Mouse (Mus musculus): ENCODE data around the gene Pik3cd.

Pik3cd gene

DNA sequence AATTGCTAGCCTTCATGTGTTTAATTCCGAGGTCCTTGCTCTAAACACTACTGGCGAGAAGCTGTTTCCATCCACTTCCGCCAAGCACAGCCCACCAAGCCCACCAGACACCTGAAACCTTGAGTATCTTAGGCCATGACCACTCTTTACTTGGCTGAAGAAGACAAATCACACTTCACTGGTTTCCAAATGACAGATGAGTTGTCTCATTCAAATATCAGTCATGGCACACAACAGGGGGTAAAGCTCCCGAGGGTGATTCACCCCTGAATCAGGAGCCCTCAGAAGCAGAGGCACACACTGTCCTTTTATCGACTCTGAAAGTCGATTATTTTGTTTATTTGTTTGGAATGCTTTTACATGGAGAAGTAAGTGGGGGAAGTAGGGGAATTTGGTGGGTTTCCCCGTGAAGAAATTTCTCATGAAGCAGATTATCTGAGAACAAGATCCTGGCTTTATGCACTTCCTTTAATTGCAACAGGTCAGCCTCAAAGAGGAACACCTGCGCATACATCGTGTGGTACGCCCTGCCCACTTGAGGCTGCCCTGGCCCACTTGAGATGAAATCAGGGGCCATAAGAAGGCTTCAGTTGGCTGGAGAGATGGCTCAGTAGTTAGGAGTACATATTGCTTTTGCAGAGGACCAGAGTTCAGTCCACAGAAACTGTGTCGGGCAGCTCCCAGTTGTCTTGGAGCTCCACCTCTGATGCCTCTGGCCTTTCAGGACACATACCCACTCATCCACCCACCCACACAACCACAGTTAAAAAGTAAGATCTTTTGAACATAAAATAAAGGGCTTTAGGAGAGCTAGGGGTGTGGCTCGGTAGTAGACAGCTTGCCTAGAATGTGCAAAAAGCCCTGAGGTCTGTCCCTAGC is 12.3 kb downstream of the Pik3cd start:
- no peak for DNase-seq (ENCODE audit: low read depth)

DNA sequence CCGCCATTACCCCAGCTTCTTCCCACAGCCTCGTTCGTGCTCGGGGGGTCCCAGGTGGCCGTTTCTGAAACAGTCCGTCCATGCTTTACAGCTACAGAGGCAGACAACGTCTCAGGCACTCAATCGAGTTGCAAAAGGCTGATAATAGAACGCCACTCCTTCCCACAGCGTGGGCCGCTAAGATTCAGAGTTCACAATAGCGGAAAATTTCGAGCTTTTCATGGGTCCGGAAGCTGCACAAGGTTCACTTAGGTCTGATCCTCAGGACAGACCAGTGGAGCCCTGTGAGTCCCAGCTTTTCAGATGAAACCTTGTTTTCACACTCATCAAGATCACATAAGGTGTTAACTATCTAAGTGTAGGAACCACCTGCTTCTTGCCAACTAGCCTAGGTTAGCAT is 13.5 kb downstream of the Pik3cd start:
- no peak for DNase-seq (ENCODE audit: low read depth)

DNA sequence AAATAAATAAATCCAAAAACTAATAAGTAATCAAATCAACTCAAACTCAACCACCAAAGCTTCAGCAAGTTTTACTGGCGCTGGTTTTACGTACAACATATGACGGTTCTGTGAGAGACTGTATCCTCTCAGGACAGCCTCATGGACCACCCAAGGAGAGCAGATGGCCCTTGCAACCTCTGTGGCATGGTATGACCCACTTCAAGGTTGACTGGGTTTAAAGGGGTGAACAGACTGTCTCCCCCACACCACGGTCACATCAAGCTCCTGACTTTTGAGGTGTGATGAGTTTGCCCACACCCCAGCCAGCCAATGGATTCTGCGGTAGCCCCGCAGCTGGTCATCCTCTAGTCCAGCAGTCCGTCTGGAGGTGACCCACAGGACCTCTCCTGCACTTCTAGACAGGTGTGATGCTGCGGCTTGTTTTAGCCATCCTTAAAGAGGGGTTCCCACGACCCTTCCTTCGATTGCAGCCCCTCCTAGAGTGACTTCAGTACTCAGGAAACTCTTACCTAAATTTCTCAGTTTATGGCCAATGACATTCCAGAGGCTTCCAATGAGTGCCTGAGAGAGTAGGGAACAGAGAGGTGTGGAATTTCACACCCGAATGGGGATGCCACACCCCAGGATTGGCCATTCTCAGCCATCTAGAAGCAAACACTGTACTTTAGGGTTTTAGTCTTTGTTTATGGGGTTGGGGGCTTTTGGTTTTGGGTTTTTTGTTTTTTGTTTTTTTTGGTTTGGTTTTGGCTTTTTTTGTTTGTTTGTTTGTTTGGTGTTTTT is 17.3 kb downstream of the Pik3cd start:
- no peak for DNase-seq (ENCODE audit: low read depth)

DNA sequence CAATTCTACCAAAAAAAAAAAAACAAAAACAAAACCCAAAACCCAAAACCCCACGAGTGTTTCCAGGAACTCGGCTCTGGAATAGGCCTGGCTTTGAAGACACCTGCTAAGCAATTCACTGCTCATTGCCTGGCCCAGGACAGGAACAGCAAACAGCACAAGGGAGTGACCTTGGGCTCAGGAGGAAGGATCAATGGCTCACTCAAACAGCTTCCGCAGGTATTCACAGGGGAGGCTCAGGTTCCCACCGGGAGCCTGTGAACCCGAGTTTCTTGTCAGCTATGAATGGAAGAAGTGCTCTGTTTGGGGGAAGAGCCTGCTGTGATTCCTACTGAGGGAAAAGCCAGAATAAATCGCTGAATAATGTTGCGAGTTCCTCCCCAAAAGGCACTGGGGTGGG is 18.5 kb downstream of the Pik3cd start:
- DNase-seq (ENCODE audit: low read depth) = no peak

DNA sequence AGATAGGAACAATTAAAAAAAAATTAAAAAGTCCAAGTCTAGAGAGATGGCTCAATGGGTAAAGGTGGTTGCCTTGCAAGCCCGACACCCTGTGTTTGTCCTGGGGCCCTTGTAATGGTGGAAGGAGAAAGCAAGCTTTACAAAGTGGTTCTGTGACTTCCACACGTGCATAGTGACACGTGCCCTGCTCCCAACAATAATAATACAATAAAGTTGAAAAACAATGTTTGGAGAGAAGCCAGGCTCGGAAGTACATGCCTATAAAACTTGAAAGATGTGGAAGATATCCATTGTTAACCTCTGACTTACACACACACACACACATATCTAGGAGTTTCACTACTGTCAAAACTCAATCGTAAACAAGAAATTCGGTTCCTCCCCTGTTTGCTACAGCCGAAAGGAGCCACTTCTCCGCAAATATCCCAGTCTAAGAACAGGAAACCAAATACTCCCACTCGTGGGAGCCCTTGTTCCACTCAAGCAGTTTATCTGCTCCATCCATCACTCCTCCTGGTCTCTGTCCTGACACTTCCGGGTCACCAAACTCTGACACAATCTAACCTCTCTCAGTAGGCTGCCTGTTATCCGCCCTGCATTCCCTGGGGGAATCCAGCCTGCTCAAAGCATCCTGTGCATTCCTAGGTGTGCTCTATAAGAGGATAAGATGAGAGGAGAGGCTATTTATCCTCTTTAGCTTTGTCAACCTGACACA is 23.2 kb downstream of the Pik3cd start:
- no peak for DNase-seq (ENCODE audit: low read depth)

DNA sequence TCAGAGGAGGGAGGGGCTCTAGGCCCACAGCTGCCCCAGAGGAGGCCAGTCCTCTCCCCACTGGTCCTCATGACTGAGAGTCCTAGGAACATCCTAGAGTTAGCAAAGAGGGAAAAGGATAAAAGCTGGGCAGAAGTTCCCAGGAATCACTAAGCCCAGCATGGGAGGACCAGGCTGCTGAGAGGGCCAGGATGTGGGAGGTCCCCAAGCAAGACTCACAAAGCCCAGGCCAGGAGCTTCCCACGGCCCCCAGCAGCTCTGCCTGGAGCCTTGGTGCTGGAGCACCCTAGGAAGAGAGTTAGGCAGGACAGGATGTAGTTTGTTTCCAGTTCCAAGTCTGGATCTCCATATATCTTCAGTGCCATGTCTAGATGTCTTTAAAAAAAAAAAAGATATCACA is 24.4 kb downstream of the Pik3cd start:
- no peak for DNase-seq (ENCODE audit: low read depth)

DNA sequence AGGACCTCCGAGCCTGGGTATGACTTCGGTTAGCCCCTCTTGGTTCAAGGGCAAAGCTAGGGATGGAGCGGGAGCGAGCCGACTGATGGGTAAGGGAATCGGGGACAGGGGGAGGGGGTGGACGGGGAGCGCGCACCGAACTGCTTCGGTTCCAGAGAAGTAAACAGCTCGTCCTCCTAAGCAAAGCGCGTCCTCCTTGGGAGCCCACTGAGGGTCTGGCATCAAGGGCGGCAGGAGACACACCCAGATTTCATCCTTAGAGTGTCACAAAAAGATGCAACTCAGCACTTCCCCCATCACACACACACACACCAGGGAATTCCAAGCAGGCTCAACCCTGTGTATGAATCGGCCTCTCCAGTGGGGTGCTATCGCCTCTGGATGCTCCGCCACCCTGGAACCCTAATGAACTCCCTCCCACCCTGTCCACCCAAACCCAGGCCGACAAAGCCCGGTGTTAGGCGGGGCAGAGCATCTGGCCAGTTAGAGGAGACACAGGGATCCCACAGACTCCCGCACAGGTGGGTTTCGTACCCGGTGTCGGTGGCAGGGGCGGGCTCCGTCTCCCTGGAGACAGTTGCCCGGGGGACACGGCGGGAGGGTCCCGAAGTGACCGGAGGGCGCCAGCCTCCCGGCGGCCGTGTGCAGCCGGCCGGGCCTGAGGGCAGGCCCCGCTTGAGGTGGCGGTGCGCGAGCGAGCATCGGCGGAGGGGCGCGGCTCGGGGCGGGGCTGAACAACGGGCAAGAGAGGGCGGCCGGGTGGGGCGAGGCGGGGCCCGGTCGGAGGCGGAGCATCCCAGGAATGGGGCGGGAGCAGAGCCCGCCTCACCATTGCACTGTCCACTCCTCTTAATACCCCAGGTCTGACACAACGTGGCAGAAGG is 26.8 kb downstream of the Pik3cd start:
- DNase-seq (ENCODE audit: low read depth) = no peak

DNA sequence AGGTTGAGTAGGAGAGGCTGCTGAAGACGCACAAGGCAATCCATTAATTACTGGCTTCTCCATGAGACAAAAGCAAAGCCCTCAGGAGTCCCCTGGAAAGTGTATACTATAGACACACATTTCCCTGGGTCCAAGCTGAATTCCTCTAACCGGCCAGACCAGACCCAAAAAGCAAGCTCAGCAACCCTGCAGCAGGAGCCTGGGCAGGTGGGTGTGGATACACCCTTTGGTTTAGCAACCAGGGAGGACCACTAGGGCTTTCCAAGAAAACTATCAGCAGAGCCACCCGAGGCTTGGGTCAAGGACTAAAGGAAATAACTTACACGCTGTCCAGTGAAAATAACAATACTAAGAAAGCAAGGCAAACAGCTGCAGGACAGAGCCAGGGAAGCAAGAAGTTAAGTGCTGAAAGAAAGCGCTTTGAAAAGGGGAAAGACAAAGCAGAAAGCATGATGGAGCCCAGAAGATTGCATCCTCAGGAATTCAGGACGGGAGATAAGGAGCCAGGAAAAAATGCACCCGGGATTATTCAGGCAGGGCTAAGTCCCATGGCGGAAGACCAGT is 27.5 kb downstream of the Pik3cd start:
- DNase-seq (ENCODE audit: low read depth) = no peak

DNA sequence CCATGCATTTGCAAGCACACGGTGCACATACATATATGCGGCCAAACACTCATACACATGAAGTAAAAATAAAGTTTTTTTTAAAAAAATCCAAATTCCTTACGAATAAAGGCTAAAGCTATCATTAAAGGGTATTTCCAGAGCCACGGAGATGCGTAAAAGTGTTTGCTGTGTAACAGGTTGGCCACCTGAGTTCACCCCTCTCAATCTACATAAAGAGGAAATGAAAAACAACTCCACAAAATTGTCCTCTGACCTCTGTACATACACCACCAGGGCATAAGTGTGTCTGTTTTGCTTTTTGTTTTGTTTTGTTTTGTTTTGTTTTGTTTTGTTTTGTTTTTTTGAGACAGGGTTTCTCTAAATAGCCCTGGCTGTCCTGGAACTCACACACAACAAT is 29.6 kb downstream of the Pik3cd start:
- DNase-seq (ENCODE audit: low read depth) = no peak

DNA sequence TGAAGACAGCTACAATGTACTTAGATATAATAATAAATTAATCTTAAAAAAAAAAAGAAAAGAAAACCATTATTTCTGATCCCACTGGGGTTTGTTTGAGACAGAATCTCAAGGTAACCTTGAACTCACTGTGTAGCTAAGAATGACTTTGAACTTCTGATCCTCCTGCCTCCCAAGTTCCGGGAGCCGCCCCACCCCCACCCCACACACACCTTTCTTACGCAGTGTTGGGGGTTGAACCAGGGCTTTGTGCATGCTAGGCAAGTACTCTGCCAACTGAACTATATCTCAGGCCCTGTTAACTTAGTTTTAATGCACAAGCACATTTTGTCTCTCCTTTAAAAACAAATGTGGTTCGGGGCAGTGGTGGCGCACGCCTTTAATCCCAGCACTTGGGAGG is 31.2 kb downstream of the Pik3cd start:
- no peak for DNase-seq (ENCODE audit: low read depth)

DNA sequence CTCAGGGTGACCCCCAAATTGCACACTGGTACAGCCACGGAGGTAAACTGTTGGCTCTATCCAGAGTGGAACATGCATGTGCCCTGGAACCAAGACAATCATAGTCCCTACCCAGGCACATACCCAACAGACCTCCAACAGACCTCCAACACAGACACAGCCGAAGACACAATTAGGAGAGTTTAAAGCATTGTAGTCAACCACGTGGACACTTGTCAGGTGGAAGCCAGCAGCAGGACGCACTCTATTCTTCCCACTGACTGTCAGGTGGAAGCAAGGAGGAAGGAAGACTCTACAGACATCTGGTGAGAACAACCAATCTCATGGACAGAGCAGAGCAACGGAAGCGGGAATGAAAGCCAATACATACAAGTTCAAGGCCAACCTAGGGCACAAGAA is 36.7 kb downstream of the Pik3cd start:
- no peak for DNase-seq (ENCODE audit: low read depth)

DNA sequence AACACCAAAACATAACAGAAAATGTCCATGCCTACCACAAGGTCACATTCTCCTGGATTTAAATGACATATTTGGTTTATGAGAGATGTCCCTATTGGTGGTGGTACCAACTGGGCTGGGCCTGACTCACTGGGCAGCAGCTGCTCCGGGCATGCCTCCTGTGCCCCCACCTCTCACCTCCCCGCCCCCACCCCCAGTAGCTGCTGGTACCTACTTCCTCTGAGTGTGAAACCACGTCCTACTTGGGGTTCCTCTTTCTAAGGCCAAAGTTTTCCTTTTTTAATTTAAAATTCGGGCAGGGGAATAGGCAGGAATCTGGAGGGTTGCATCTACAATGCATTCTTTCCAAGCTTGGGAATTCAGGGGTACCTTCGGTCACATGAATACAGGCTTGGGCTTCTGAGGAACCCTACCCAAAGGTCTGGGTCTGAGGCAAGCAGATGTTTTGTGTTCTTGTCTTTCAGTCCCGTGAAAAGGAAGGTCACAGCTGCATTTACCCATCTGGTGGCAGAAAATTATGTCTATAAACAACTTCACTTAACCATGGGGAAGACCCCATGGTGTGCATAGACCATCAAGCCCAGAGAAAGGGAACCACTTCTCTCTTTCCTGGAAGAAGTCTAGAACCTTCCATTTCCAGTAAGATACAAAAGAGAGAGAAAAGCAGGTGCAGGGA is 37.2 kb downstream of the Pik3cd start:
- no peak for DNase-seq (ENCODE audit: low read depth)

DNA sequence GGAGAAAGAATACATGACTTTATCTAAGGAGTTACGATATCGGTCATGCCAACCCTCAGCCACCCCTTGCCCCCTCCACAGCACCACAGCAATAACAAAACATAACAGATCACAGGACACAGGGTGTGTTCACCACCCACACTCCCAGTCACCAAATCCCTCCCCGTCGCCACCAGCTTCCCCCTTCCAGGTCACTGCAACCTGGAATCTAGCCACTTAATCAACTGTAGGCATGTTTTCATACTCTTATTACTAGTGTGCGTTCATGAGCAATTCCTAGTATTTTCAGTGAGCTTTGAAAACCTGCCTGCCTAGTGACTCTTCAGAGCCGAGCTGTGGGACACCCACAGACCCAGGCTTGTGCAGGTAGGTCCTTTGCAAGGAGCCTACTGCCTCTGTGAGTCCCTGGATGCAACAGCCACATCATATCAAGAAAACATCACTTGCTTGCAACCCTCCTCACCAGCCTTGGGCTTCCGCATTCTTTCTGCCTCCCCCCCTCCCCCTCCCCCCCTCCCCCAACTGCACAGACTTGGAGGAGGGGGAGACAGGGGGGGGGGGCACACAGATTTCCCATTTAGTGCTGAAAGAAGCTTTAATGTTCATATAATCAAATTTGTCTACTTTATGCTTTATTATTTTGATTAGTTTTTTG is 38.4 kb downstream of the Pik3cd start:
- DNase-seq (ENCODE audit: low read depth) = no peak

DNA sequence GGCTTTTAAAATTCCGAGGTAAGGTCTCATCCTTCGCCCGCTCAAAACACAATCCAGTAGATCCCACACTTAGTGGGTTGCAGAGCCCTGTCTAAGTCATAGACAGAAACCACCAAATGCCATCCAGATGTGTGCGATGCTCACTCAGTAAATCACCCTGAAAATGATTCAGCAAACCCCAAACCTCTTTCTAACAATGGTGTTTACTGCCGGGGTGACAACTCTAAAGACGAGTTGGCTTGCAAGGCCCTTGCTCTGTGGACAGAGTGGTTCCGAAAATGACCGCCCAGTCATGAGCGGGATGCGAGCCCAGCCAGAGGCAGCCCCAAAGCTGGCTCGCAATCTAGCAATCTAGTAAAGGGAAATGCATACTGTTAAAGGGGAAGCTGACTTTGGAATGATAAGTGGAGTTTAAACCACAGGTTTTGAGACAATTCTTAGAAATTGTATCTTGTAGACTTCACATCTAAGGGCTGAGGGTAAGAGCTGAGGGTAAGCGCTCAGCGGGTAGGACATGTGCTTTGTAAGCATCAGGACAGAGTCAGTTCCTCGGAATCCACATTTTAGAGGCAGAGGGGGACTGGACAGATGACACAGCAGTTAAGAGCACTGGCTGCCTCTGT is 40.3 kb downstream of the Pik3cd start:
- DNase-seq (ENCODE audit: low read depth) = peak; percentile 40

DNA sequence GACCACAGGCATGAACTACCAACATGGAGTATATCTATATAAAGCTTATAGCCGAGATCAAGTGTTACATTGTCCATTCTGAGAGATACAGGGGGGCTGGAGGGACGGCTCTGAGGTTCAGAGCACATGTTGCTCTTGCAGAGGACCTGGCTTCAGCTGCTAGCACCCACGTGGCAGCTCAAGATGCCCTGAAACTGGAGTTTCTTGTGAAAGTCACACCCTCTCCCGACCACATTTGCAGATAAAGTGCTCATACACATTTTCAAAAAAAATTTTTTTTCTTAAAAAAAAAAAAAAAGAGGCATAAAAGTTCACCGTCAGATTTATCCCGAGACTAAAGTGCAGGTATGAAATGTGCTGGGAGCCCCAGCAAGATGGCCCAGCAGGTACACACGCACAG is 41.8 kb downstream of the Pik3cd start:
- no peak for DNase-seq (ENCODE audit: low read depth)

DNA sequence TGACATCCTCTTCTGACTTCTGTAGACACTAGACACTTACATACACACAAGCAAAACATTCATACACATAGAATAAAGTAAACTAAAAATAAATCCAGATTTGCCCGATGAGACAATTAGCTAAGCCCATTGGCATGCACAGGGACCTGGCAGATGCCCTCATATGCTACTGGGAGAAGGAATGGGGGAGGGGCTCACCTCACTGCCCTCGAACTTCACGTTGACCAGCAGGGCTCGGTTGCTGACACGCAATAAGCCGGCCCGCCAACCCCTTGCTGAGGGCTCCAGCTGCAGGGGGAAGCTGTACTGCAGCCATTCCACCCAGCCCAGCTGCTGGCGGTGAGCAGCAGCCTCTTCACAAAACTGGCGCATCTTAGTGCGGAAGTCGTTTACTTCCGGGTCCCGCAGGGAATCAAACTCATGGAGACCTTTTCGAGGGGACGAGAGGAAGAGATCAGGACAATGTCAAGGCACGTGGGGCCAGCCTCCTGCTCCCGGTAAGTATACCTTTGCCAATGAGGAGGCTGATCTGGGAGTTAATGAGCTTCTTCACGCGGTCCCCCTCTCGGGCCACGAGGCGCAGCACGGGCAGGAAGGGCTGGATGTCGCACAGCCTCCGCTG is 42.8 kb downstream of the Pik3cd start:
- no peak for DNase-seq (ENCODE audit: low read depth)

DNA sequence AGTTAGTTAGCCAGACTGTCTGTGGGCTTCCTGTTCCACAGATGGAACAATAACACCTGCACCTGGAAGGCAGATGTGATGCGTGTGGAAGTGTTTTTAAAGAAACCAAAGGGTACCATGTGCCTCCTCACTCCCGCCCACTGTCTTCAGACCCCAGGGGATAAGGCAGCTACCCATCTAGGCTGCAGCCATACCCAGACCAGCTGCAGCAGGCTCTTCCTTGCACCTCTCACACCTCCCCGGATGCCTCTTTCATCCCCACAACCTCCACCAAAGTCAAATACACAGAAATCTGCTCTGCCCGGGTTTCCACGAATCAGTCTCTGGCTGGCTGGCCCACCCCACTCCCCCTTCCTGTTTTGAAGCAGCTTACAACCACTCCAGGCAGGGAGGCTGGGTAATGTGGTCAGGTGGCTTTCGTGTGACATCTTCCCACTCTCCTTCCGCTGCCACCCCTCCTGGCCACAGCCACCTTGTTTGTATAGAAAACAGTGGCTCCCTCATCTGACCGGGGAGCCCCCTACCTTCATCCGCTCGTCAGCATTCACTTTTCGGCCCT is 44.4 kb downstream of the Pik3cd start:
- DNase-seq (ENCODE audit: low read depth) = no peak

DNA sequence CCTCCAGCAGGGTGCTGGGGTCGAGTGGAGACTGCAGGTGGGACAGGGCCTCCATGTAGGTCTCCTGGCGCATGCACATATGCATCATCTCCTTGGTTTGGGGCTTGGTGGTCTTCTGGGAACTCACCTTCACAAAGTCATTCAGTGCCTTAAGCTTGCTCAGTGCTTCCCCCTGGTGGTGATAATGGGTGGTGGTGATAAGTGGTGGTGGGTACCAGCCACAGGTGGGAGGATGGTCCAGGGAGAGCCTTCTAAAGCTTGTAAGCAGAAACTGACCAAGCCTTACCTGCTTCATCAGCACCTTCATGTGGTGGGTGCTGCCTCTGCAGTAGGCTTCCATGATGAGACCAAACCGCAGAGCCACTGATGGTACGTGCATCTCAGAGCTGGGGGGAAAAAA is 48.1 kb downstream of the Pik3cd start:
- no peak for DNase-seq (ENCODE audit: low read depth)

Measured in c-Kit-positive CD71-negative TER-119-negative erythroid progenitor cells, embryonic 14.5 days (primary cell).